Mouse (Mus musculus): ENCODE data around the gene Gpsm1. TPM values are rescaled to one million over a fixed set of nuclear protein-coding genes. Genes with fewer than 3 reads are reported as not detected.

Gpsm1 gene
- total and polyA plus RNA-seq, 3 experiments: 1.4 to 6.9 TPM; not detected in 1

DNA sequence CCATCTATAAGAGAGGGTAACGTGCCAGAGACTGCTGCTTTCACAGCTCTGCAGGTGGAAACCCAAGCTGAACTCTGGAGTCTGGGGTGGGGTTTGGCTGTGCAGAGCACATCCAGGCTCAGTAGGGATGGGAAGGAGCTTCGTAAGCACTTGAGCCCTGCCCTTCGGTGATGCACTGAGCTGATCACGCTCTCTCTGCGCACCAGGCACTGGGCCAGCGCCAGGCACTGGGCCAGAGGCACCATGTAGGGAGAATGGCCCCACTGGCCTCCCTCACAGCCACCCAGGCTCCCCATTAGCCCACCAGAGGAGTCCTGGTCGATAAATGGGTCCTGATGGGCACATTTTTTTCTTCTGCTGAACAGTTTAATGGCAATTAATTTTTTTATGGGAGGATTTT, 29.5 kb upstream of the Gpsm1 start:
- H3K4me3 ChIP-seq (ENCODE audit: control insufficient read depth in 1 of 2, insufficient read depth in 1 of 2, low read depth in 2 of 2, low read length in 2 of 2): no peak overlapping the region
- no peaks in the 10 kb centered on the region; a peak in 1 of 4 replicates for H3K4me1 ChIP-seq (ENCODE audit: control insufficient read depth in 1 of 2, insufficient read depth in 2 of 2, low read length in 2 of 2)
- no peaks in the 10 kb centered on the region for H3K9me3 ChIP-seq (replicated peaks; ENCODE audit: insufficient read depth, low read length)
- no peak for TF ChIP-seq E2F4 (IDR thresholded peaks at IDR 0.05; ENCODE audit: borderline replicate concordance, low read depth, low read length)
- TF ChIP-seq TCF12 (IDR thresholded peaks at IDR 0.05; ENCODE audit: low read depth, low read length): no peak
- no peak for TF ChIP-seq ZMIZ1 (IDR thresholded peaks at IDR 0.05; ENCODE audit: low read depth, low read length)
- no peak for TF ChIP-seq ZC3H11A (IDR thresholded peaks at IDR 0.05; ENCODE audit: low read depth, low read length)
- TF ChIP-seq CTCF (IDR thresholded peaks at IDR 0.05 in 2 of 3, conservative IDR thresholded peaks at IDR 0.05 in 1 of 3; ENCODE audit: control insufficient read depth in 1 of 3, insufficient read depth in 1 of 3, low read depth in 2 of 3, low read length in 3 of 3, poor library complexity in 1 of 3, severe bottlenecking in 1 of 3): no peak
- no peak for TF ChIP-seq POLR2AphosphoS2 (IDR thresholded peaks at IDR 0.05; ENCODE audit: low read length)
- no peak for TF ChIP-seq MYC (IDR thresholded peaks at IDR 0.05; ENCODE audit: low read depth, low read length)
- TF ChIP-seq MEF2A (IDR thresholded peaks at IDR 0.05; ENCODE audit: extremely low read depth, insufficient replicate concordance, low read depth, low read length, poor library complexity, severe bottlenecking): no peak
- no peak for TF ChIP-seq POLR2AphosphoS5 (IDR thresholded peaks at IDR 0.05; ENCODE audit: borderline replicate concordance, low read depth, low read length)
- TF ChIP-seq MAX (IDR thresholded peaks at IDR 0.05; ENCODE audit: low read length): no peak
- TF ChIP-seq SIN3A (IDR thresholded peaks at IDR 0.05; ENCODE audit: low read length): no peak
- no peaks in the 10 kb centered on the region for H3K79me2 ChIP-seq (ENCODE audit: control insufficient read depth, insufficient read depth, low read length, poor library complexity)
- no peak overlapping the region for H3K27ac ChIP-seq (ENCODE audit: control insufficient read depth, low read depth, low read length)
- no peak overlapping the region for H3K9ac ChIP-seq (ENCODE audit: control insufficient read depth, low read depth, low read length, poor library complexity, severe bottlenecking)
- H3K27me3 ChIP-seq (ENCODE audit: control insufficient read depth in 1 of 2, insufficient read depth in 2 of 2, low read length in 2 of 2): 0 out of 4 replicates have a peak, but pooled peaks cover 0 to under 1% of the 10 kb centered on the region in 2 experiments
- no peaks in the 10 kb centered on the region for H3K36me3 ChIP-seq (ENCODE audit: control insufficient read depth in 1 of 2, insufficient read depth in 2 of 2, low read length in 2 of 2)
- DNase-seq (ENCODE audit: low read depth, low spot score): no peak

DNA sequence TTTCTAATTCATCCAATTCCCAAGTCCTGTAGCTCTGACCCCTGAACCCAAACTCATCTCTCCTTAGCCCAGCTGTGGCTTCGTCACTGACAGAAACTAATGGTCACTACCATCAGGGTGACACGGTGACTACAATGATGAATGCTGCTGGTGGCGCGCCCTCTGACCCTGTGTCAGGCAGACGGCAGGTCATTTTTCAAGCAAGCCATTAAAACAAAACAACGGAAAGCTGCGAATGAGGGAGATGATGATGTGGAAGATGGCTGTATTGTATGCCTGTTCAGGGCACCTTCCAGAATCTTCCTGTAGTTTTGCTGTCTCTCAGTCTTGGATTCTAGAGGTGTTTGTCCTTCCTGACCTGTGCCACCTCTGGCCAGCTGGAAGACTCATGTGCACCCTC, 28.9 kb upstream of the Gpsm1 start:
- no peaks in the 10 kb centered on the region for H3K9me3 ChIP-seq (replicated peaks; ENCODE audit: insufficient read depth, low read length)
- H3K27me3 ChIP-seq (ENCODE audit: control insufficient read depth in 1 of 2, insufficient read depth in 2 of 2, low read length in 2 of 2): no peaks in the 10 kb centered on the region
- H3K79me2 ChIP-seq (ENCODE audit: control insufficient read depth, insufficient read depth, low read length, poor library complexity): no peaks in the 10 kb centered on the region
- no peak overlapping the region for H3K27ac ChIP-seq (ENCODE audit: control insufficient read depth, low read depth, low read length)
- no peaks in the 10 kb centered on the region for H3K36me3 ChIP-seq (ENCODE audit: control insufficient read depth in 1 of 2, insufficient read depth in 2 of 2, low read length in 2 of 2)
- no peaks in the 10 kb centered on the region; a peak in 1 of 4 replicates for H3K4me1 ChIP-seq (ENCODE audit: control insufficient read depth in 1 of 2, insufficient read depth in 2 of 2, low read length in 2 of 2)
- no peak overlapping the region for H3K9ac ChIP-seq (ENCODE audit: control insufficient read depth, low read depth, low read length, poor library complexity, severe bottlenecking)
- H3K4me3 ChIP-seq (ENCODE audit: control insufficient read depth in 1 of 2, insufficient read depth in 1 of 2, low read depth in 2 of 2, low read length in 2 of 2): no peak overlapping the region
- no peak for DNase-seq (ENCODE audit: low read depth, low spot score)
- TF ChIP-seq MYC (IDR thresholded peaks at IDR 0.05; ENCODE audit: low read depth, low read length): no peak
- no peak for TF ChIP-seq USF2 (IDR thresholded peaks at IDR 0.05; ENCODE audit: borderline replicate concordance in 1 of 2, insufficient read depth in 1 of 2, low read depth in 1 of 2, low read length in 2 of 2)
- no peak for TF ChIP-seq CTCF (IDR thresholded peaks at IDR 0.05 in 2 of 3, conservative IDR thresholded peaks at IDR 0.05 in 1 of 3; ENCODE audit: control insufficient read depth in 1 of 3, insufficient read depth in 1 of 3, low read depth in 2 of 3, low read length in 3 of 3, poor library complexity in 1 of 3, severe bottlenecking in 1 of 3)
- no peak for TF ChIP-seq MEF2A (IDR thresholded peaks at IDR 0.05; ENCODE audit: extremely low read depth, insufficient replicate concordance, low read depth, low read length, poor library complexity, severe bottlenecking)
- no peak for TF ChIP-seq MAZ (IDR thresholded peaks at IDR 0.05; ENCODE audit: low read depth, low read length)
- TF ChIP-seq TAL1 (IDR thresholded peaks at IDR 0.05; ENCODE audit: low read length): no peak
- no peak for TF ChIP-seq JUND (IDR thresholded peaks at IDR 0.05; ENCODE audit: low read depth, low read length)
- no peak for TF ChIP-seq CHD1 (IDR thresholded peaks at IDR 0.05; ENCODE audit: low read depth, low read length)
- no peak for TF ChIP-seq ZC3H11A (IDR thresholded peaks at IDR 0.05; ENCODE audit: low read depth, low read length)
